Mouse (Mus musculus): Measurements from ENCODE around the gene Sh3bp2. TPM values are rescaled to one million over a fixed set of nuclear protein-coding genes. Genes with fewer than 3 reads are reported as not detected.
A peak's percentile ranks its signal among the peaks of the same experiment; 100 is the strongest.

The Sh3bp2 gene
- polyA plus RNA-seq, 1 experiment from 2014 or later = 7.6 TPM

GRCm38 (mm10) chr5:34513466-34514217 is 12.0 kb upstream of the Sh3bp2 start, which contains the start of gene Tnip2:
Gene Tnip2 (minus strand): TSS chr5:34513991.
- Histone ChIP-seq H3K27me3 (no peaks in the 10 kb centered on the region), H3K4me1 (peaks cover 15% of the 10 kb centered on the region), H3K4me3 (replicated peaks) (peak within 1 kb of the TSS; percentile 85), H3K36me3 (no peaks in the 10 kb centered on the region), H3K4me2 (peak within 1 kb of the TSS; percentile 98), H3K27ac (peak within 1 kb of the TSS; percentile 58), H3K9ac (peak within 1 kb of the TSS; percentile 81), H3K9me3 (replicated peaks) (no peaks in the 10 kb centered on the region)
- under 1% methylated on average over 64 of the region's 64 CpGs for WGBS
- peak; percentile 97 for ATAC-seq (replicated peaks; ENCODE audit: low FRiP score)

DNA sequence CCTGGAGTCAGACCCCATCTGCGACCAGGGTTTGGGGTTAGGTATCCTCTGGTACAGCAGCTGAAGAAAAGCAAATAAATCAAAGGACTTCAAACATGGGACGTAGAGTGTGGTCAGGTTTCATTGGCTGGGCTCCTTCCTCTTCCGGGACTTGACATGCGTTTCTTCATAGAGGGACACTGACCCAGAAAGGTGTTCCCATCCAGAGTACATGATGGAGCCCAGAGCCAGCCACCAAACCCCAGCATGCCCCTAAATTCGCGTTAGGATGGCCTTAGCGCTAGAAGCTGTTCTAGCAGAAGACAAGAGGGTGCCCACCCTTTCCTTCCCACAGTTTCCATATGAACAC is 11.4 kb upstream of the Sh3bp2 start:
- peak overlapping the region; percentile 98 for H3K4me2 ChIP-seq
- peak overlapping the region; percentile 85 for H3K4me3 ChIP-seq (replicated peaks)
- H3K9me3 ChIP-seq (replicated peaks) = no peaks in the 10 kb centered on the region
- no peak for ATAC-seq (replicated peaks; ENCODE audit: low FRiP score)
- 11% methylated on average over 7 of the region's 7 CpGs for WGBS
- H3K9ac ChIP-seq = peak overlapping the region; percentile 35
- H3K4me1 ChIP-seq = peaks cover 15% of the 10 kb centered on the region
- no peaks in the 10 kb centered on the region for H3K27me3 ChIP-seq
- H3K27ac ChIP-seq = no peak overlapping the region
- H3K36me3 ChIP-seq = no peaks in the 10 kb centered on the region

DNA sequence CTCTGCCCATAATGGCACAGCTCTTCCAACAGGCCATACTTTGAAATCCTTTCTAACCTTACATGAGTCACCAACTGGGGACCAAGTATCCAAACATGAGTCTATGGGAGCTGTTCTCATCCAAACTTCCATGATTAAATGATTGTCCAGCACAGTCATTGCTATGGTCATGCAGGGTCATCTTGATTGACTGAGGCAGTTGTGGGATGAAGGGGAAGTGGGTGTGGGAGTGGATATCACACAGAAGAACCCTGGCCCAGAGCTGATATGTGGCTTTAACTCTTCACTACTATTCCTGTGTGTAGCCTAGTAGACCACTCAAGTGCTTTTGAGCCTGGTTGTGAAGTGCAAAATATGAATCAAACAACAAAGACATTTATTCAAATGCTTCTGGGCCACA is 10.5 kb upstream of the Sh3bp2 start:
- no peak overlapping the region for H3K4me2 ChIP-seq
- H3K27ac ChIP-seq = no peak overlapping the region
- H3K27me3 ChIP-seq = no peaks in the 10 kb centered on the region
- H3K4me1 ChIP-seq = peaks cover 15% of the 10 kb centered on the region
- H3K4me3 ChIP-seq (replicated peaks) = no peak overlapping the region
- ATAC-seq (replicated peaks; ENCODE audit: low FRiP score) = no peak
- H3K36me3 ChIP-seq = no peaks in the 10 kb centered on the region
- no peak overlapping the region for H3K9ac ChIP-seq
- H3K9me3 ChIP-seq (replicated peaks) = no peaks in the 10 kb centered on the region

- no peak for ATAC-seq (replicated peaks; ENCODE audit: low FRiP score)
- Histone ChIP-seq H3K27ac (no peak overlapping the region), H3K4me1 (peaks cover 14% of the 10 kb centered on the region), H3K9me3 (replicated peaks) (no peaks in the 10 kb centered on the region), H3K4me3 (replicated peaks) (no peak overlapping the region), H3K36me3 (no peaks in the 10 kb centered on the region), H3K27me3 (no peaks in the 10 kb centered on the region), H3K9ac (no peak overlapping the region), H3K4me2 (no peak overlapping the region)
- 23% methylated on average over 3 of the region's 3 CpGs for WGBS
Observed at GRCm38 (mm10) chr5:34517913-34518312, 7.7 kb upstream of the Sh3bp2 start.

- H3K36me3 ChIP-seq = no peaks in the 10 kb centered on the region
- 87% methylated on average over 9 of the region's 9 CpGs for WGBS
- H3K9me3 ChIP-seq (replicated peaks) = no peaks in the 10 kb centered on the region
- no peak overlapping the region for H3K27ac ChIP-seq
- ATAC-seq (replicated peaks; ENCODE audit: low FRiP score) = no peak
- peaks cover 2% of the 10 kb centered on the region; the same call in 1 of the 2 replicates for H3K4me1 ChIP-seq
- no peak overlapping the region for H3K9ac ChIP-seq
- H3K4me2 ChIP-seq = no peak overlapping the region
- no peaks in the 10 kb centered on the region for H3K27me3 ChIP-seq
- no peak overlapping the region for H3K4me3 ChIP-seq (replicated peaks)
Observed at GRCm38 (mm10) chr5:34519389-34519910, 6.2 kb upstream of the Sh3bp2 start.

- no peaks in the 10 kb centered on the region for H3K27me3 ChIP-seq
- H3K9me3 ChIP-seq (replicated peaks) = no peaks in the 10 kb centered on the region
- H3K4me2 ChIP-seq = no peak overlapping the region
- no peak overlapping the region for H3K9ac ChIP-seq
- H3K4me3 ChIP-seq (replicated peaks) = no peak overlapping the region
- H3K36me3 ChIP-seq = no peaks in the 10 kb centered on the region
- no peak for ATAC-seq (replicated peaks; ENCODE audit: low FRiP score)
- no peaks in the 10 kb centered on the region for H3K4me1 ChIP-seq
- 68% methylated on average over 11 of the region's 11 CpGs for WGBS
- H3K27ac ChIP-seq = no peak overlapping the region
Observed at GRCm38 (mm10) chr5:34520458-34521209, 5.0 kb upstream of the Sh3bp2 start.

DNA sequence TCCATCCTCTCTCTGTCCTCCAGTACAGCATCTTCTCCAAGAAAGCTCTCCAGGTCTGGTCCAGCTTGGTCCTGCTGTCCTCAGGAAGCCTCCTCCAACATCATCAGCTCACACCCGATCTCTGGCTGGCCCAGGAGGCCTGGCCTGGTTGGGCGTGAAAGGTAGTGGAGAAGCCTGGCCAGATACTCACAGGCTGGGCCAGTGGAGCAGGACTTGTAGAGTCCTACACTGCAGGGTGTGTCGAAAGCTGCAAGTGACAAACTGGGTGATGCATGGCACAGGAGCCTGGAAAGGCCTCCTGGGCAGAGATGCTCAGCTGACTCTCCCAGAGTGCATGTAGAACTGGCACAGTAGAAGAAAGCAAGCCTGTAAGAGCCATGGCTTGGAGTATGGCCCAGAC is 4.3 kb upstream of the Sh3bp2 start:
- Histone ChIP-seq H3K27ac (no peak overlapping the region), H3K27me3 (no peaks in the 10 kb centered on the region), H3K9ac (no peak overlapping the region), H3K4me1 (peaks cover 7% of the 10 kb centered on the region), H3K4me3 (replicated peaks) (no peak overlapping the region), H3K4me2 (no peak overlapping the region), H3K9me3 (replicated peaks) (no peaks in the 10 kb centered on the region), H3K36me3 (no peaks in the 10 kb centered on the region)
- no peak for ATAC-seq (replicated peaks; ENCODE audit: low FRiP score)
- WGBS = 78% methylated on average over 3 of the region's 3 CpGs

DNA sequence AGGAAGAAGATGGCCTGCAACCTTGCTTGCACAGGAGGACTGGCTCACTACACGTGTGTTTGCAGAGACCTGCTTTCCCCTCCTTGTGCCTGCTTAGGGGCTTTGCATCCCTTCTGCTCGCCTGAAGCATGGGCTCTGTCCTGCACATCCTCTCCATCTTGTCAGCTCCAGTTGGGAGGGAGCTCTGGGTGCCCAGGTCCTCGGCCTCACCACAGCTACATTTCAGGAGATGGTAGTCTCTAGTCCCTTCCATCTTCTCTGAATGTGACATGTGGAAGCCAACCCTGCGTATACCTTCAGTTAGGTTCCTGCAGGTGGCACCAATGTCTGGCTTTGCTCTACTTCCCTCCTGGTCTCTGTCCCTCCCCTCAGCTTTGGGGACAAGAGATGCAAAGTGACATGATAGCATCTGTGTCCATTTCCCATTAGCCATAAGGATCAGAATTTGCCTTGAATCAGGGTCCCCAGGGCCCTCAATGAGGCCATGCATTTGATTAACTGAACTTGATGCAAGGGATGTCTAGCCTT is 1.6 kb upstream of the Sh3bp2 start:
- no peaks in the 10 kb centered on the region for H3K9me3 ChIP-seq (replicated peaks)
- H3K4me2 ChIP-seq = no peak overlapping the region
- no peak overlapping the region for H3K27ac ChIP-seq
- 0 out of 2 replicates have a peak, but pooled peaks cover 8% of the 10 kb centered on the region for H3K27me3 ChIP-seq
- H3K4me1 ChIP-seq = peaks cover 12% of the 10 kb centered on the region
- no peaks in the 10 kb centered on the region for H3K36me3 ChIP-seq
- H3K9ac ChIP-seq = no peak overlapping the region
- 65% methylated on average over 4 of the region's 4 CpGs for WGBS
- no peak for ATAC-seq (replicated peaks; ENCODE audit: low FRiP score)
- H3K4me3 ChIP-seq (replicated peaks) = no peak overlapping the region

DNA sequence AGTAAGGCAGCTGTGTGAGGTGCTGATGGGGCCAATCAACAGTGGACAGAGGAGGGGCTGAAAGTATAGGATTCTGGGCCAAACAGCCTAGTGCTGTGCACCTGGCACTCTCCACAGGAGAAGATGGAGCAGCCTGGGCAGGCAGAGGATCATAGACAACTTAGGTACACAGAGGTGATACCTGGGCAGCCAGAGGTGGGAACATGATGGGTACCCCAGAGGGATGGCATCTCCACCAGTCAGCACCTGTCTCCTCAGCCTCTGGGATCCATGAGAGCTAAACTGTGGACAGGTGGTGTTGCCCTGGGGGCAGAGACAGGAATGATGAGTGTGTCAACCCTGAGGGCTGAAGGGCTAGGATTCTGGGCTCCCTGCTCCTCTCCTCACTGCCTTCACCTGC is 1.1 kb upstream of the Sh3bp2 start:
- Histone ChIP-seq H3K27ac (no peak overlapping the region), H3K4me1 (peaks cover 12% of the 10 kb centered on the region), H3K9me3 (replicated peaks) (no peaks in the 10 kb centered on the region), H3K27me3 (0 out of 2 replicates have a peak, but pooled peaks cover 8% of the 10 kb centered on the region), H3K4me2 (no peak overlapping the region), H3K4me3 (replicated peaks) (no peak overlapping the region), H3K36me3 (no peaks in the 10 kb centered on the region), H3K9ac (no peak overlapping the region)
- ATAC-seq (replicated peaks; ENCODE audit: low FRiP score) = no peak

DNA sequence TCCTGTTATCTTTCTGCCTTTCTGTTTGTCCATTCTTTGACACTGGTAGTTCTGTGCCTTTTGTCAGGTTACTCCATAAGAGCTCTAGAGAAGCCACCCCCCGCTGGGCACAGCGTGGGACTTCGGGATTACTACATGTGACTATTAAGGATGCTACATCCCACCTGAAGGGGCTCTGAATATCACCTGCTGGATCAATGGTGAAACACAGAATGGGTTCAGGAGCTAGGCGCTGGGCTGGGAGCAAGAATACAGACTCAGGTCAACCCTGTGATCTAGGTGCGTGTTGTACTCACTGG is 788 bp downstream of the Sh3bp2 start:
- H3K36me3 ChIP-seq = no peaks in the 10 kb centered on the region
- H3K4me1 ChIP-seq = peaks cover 17% of the 10 kb centered on the region
- no peak for ATAC-seq (replicated peaks; ENCODE audit: low FRiP score)
- 45% methylated on average over 5 of the region's 5 CpGs for WGBS
- H3K27ac ChIP-seq = no peak overlapping the region
- no peak overlapping the region for H3K9ac ChIP-seq
- H3K9me3 ChIP-seq (replicated peaks) = no peaks in the 10 kb centered on the region
- H3K4me2 ChIP-seq = peak overlapping the region; percentile 67
- H3K4me3 ChIP-seq (replicated peaks) = peak overlapping the region; percentile 55
- 0 out of 2 replicates have a peak, but pooled peaks cover 8% of the 10 kb centered on the region for H3K27me3 ChIP-seq

- 90% methylated on average over 2 of the region's 2 CpGs for WGBS
- no peak for ATAC-seq (replicated peaks; ENCODE audit: low FRiP score)
Observed at GRCm38 (mm10) chr5:34527352-34527751, 1.7 kb downstream of the Sh3bp2 start.

DNA sequence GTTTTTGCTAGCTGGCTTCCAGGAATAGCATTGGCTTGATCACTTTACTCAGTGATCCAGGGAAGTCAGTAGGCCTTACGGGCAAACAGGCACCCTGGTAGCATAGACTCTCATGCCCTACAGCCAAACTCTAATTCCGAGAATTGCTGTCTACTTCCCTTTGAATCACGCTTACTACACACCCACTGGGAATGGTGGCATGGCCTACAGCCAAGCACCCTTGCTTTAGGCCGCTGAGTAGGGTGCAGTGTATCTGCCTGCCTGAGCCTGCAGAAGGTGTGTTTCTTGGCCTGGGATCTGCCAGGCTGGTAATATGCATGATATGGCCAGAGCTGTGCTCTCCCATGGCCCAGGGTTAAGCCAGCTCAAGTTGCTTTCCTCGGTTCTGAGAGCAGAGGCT is 3.1 kb downstream of the Sh3bp2 start:
- H3K9me3 ChIP-seq (replicated peaks) = no peaks in the 10 kb centered on the region
- no peak for ATAC-seq (replicated peaks; ENCODE audit: low FRiP score)
- H3K4me3 ChIP-seq (replicated peaks) = no peak overlapping the region
- H3K4me1 ChIP-seq = peaks cover 17% of the 10 kb centered on the region
- H3K27ac ChIP-seq = no peak overlapping the region
- 0 out of 2 replicates have a peak, but pooled peaks cover 8% of the 10 kb centered on the region for H3K27me3 ChIP-seq
- no peak overlapping the region for H3K4me2 ChIP-seq
- no peaks in the 10 kb centered on the region for H3K36me3 ChIP-seq
- H3K9ac ChIP-seq = no peak overlapping the region
- WGBS = 78% methylated on average over 5 of the region's 5 CpGs

More at GRCm38 (mm10) chr5:34527352-34527751, 1.7 kb downstream of the Sh3bp2 start:
- no peaks in the 10 kb centered on the region for H3K9me3 ChIP-seq (replicated peaks)
- 0 out of 2 replicates have a peak, but pooled peaks cover 8% of the 10 kb centered on the region for H3K27me3 ChIP-seq
- peaks cover 17% of the 10 kb centered on the region for H3K4me1 ChIP-seq
- no peak overlapping the region for H3K9ac ChIP-seq
- no peaks in the 10 kb centered on the region for H3K36me3 ChIP-seq
- no peak overlapping the region for H3K4me2 ChIP-seq
- no peak overlapping the region for H3K27ac ChIP-seq
- H3K4me3 ChIP-seq (replicated peaks) = no peak overlapping the region
